Mouse (Mus musculus) adrenal gland, postnatal 25 days (tissue): ENCODE data around the gene Bud31. TPM values are rescaled to one million over a fixed set of nuclear protein-coding genes. Genes with fewer than 3 reads are reported as not detected.
"Not testable (repeated sequence)": the region's sequence is repeated elsewhere in the genome, so short reads cannot be mapped to it uniquely, and the experiment has no call there.

Experiments
- DNase-seq: peaks from one replicate; pipeline ENCODE4 v3.0.0; 2021; ENCODE audit warnings: mixed read lengths
- long read RNA-seq: library from polyadenylated mRNA; stranded (forward); transcript quantifications from one replicate; pipeline ENCODE4 v2.0.0, GENCODE M21; 2021
- total RNA-seq: library from RNA; stranded (reverse); gene quantifications from 2 replicates; pipeline ENCODE4 v1.2.3, GENCODE M21; 2021

Bud31 gene
- 113 and 115 TPM in 2 replicates for total RNA-seq
- long read RNA-seq, transcript Bud31-203 (6 exons, 928 nt) = minor isoform, 8 of 38 reads
- long read RNA-seq, transcript Bud31-207 (6 exons, 867 nt) = major isoform, 25 of 38 reads
- long read RNA-seq, partial matches to known transcripts = 1 of 38 reads
- long read RNA-seq, other reads (novel, unspliced or antisense) = 4 of 38 reads

- peak; percentile 93 for DNase-seq
Observed at GRCm38 (mm10) chr5:145139571-145140519, at the start of gene Bud31, which contains the start of gene Pdap1. Gene Bud31, plus strand, starts transcription at chr5:145140362. Gene Pdap1, minus strand, starts transcription at chr5:145140238.

DNA sequence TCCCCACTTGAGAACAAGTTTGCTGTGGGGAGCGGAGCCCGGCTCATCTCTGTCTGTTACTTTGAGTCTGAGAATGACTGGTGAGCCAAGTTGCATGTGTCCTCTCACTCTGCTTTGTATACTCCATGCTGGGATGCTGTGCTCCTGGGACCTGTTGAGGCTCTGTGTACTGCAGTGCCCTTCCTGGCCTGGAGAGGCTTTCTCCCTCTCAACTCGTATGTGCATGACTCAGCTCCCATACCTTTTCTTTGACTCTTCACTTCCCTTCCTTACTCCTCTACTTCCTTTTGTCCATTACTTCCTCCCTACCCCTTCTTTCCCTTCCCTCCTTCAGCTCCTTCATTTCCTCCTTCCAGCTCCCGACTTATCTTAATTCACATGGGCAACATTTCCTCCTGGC is 44.0 kb upstream of the Bud31 start:
- no peak for DNase-seq

DNA sequence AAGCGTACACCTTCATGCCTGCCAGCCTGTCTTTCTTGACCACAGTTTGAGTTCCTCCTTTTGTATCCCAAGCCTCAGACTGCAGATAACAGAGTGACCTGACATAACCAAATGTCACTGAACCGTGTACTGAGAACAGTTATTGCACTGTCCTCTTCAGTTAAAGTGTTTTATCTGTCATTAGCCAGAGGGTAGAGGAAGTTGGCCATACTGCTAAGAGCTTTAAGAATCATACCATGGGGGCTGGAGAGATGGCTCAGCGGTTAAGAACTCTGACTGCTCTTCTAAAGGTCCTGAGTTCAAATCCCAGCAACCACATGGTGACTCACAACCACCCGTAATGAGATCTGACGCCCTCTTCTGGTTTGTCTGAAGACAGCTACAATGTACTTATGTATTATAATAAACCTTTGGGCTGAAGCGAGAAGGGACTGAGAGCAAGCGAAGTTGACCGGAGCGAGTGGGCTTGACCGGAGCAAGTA is 41.8 kb upstream of the Bud31 start:
- DNase-seq = no peak

DNA sequence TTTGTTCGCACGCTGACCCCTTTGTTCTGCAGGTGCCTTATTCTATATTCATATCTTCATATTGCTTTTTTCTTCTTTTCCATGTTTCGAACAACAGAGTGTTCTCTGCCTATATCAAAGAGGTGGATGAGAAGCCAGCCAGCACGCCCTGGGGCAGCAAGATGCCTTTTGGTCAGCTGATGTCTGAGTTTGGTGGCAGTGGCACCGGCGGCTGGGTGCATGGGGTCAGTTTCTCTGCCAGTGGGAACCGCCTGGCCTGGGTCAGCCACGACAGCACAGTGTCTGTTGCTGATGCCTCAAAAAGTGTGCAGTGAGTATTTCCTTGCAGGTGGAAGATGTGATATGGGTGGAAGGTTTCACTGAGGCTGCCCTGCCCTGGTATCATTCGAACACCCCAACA is 39.2 kb upstream of the Bud31 start:
- no peak for DNase-seq

- not testable (repeated sequence) for DNase-seq
Observed at GRCm38 (mm10) chr5:145101451-145101850, 38.7 kb upstream of the Bud31 start.

- no peak for DNase-seq
Observed at GRCm38 (mm10) chr5:145102706-145103105, 37.5 kb upstream of the Bud31 start.

DNA sequence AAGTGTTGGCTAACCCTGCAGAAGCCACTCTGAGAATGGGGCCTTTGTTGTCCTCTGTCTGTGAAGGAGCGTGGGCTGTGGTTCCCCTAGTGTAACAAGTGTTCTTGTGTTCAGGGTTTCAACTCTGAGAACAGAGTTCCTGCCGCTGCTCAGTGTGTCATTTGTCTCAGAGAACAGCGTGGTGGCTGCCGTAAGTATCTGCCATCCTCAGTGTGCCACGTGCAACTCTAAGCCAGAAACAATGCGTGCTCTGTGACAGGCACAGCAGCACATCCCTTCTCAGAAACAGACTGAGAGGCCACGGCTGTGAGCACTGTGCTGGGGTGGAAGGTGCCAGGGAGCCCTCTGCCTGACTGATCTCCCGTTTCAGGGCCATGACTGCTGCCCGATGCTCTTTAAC is 35.8 kb upstream of the Bud31 start:
- DNase-seq = no peak

GRCm38 (mm10) chr5:145105694-145106275 is 34.4 kb upstream of the Bud31 start:
- no peak for DNase-seq

DNA sequence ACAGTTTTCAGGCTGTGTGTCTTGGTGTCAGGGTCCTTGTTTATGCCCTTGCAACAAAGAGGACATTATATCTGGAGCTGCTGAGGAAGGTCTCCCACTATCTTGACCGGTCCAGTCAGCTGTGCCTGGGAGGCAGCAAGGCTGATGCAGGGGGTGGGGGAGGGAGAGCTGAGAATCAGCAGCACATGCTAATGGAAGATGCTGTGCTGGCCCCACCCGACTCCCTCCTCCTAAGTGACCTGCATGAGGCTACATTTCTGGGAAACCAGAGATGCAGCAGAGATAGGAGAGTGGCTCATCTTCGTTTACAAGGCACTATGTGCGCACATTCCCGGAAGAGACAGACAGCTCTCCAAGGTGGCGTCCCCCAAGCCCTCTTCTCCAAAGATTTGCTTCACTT is 29.8 kb upstream of the Bud31 start:
- DNase-seq = no peak

DNA sequence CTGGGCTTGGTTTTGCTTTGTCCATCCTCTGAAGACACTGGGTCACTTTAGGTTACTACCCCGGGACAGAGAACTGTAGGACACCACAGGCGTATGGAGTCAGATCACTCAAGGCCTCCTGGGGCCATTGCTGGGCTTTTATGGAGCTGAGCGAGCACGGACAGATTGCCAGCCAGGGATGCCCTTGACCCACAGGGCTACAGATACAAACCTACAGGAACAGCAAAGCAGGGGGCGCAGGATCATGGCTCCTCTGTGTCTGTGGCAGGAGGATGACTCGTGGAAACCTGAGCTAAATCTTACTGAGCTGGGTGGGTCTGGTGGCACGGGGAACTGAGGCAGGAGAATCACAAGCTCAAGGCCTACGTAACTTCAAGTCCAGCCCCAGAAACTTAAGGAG is 27.6 kb upstream of the Bud31 start:
- DNase-seq = no peak

DNA sequence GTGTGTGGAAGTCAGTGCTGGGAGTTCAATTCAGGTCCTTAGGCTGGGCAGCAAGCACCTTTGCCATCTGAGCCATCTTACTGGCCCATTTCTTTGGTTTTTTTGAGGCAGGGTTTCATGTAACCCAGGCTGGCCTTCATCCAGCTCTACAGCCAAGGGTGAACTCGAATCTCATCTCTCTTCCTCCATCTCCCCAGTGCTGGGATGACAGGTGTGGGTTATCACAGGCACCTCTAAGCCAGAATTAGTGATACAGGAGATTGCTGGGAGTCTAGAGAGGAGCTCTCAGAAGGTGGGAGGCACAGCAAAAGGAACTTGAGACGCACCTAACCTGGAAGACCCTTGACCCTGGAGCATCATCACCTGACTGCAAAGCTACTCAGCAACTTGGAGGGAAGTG is 26.7 kb upstream of the Bud31 start:
- DNase-seq = no peak

GRCm38 (mm10) chr5:145114071-145114605 is 26.0 kb upstream of the Bud31 start, which contains the start of gene Arpc1b:
Gene Arpc1b, plus strand, starts transcription at chr5:145114215.
- peak; percentile 87 for DNase-seq

DNA sequence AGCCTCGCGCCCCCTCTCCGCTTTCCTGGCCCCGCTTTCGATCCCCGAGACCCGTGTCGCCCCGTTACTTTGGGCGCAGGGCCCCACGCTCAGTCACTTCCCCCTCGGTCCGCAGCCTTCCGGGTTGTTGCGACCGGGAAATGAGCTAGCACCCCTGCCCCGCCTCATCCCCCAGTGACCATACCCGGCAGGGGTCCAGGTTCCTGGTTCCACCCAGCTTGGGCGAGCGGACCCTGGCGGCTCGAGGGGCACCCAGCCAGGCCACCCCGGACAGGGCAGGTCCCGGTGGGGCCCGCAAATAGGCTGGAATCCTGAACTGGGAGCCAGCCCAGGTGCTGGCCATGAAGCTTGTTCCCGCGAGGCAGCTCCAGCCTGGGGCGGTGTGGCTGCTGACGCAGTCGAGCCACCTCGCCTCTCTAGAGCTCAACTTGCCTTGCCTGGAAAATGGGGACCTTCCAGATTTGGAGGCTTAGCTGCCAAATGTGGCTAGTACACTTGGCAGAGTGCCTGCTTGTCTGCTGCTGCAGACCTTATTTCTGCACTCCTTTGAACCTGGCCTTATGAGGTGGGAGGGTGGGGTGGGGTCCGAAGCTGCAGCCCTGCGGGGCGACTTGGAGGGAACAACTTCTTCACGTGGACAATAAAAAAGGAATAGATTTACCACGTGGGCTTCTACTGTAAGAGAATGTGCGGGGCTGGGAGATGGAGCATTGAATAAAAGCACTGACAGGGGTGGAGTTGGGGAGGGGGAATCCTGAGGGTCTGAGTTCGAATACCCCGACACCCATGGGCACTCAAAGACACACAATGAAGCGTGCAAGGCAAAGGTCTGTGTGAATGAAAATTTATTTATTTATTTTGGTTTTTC is 25.3 kb upstream of the Bud31 start:
- DNase-seq = peak; percentile 67

GRCm38 (mm10) chr5:145115736-145116135 is 24.4 kb upstream of the Bud31 start:
- DNase-seq = no peak

- DNase-seq = peak; percentile 61
Observed at GRCm38 (mm10) chr5:145116316-145116715, 23.8 kb upstream of the Bud31 start.

DNA sequence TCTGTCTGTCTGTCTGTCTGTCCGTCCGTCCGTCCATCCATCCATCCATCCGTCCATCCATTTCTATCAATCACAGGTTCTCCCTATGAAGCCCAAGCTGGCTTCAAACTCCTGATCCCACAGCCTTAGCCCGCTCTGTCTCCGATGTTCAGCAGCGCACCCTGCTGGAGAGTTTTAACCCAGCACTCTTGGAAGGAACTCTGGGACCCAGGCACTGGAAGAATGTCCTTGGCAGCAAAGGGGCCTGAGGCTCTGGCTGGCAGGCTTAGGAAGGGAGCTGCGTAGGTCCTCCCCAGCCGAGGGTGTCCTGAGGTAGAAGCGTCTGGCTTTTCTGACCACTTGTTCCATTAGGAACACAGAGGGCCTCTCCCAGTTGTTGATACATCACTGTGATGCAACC is 23.2 kb upstream of the Bud31 start:
- peak; percentile 75 for DNase-seq

- DNase-seq = no peak
Observed at GRCm38 (mm10) chr5:145118005-145118404, 22.2 kb upstream of the Bud31 start.

DNA sequence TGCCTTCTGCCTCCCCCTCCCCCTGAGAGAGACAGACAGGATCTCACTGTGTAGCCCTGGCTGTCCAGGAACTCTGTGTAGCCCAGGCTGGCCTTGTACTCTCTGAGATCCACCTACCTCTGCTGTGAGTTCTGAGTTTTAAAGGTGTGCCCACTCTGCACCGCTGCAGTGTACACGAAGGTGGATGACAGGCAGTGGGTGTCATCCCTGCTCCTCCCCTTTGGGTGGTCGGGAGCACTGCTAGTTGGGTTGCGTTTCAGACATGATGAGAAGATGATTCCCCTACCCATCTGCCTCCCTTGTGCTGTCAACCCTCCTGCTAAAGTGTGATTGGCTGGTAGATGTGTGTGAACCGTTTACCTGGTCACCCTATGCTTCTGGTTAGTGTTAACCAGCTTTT is 21.7 kb upstream of the Bud31 start:
- DNase-seq = no peak

- DNase-seq = no peak
Observed at GRCm38 (mm10) chr5:145119385-145119784, 20.8 kb upstream of the Bud31 start.

DNA sequence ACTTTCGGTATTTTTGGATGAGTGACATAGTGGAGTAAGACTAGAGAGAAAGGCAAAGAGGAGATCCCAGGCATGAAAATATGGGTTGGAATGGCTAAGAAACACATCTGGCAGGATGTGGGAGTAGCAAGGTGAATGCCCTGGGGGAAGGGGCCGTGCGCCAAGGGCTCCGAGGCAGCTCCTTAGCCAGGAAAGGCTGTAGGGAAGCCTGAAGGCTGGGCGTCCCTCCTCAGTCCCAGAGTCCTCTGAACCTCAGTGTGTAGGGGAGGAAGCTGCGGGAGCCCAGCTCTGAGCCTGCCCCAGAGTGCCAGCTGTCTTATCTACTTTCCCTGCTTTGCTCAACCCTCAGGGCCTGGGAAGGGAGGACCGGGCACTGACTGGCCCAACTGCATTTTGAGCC is 19.2 kb upstream of the Bud31 start:
- DNase-seq = no peak

DNA sequence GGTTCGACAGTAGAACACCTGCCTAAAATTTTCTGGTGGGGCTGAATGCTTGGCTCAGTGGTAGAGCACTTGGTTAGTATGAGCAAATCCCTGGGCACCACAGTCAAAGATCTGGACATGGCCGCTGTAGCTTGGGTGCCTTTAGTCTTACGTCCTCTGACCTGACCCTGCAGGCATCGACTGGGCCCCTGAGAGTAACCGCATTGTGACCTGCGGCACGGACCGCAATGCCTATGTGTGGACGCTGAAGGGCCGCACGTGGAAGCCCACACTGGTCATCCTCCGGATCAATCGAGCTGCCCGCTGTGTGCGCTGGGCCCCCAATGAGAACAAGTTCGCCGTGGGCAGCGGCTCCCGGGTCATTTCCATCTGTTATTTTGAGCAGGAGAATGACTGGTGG is 16.8 kb upstream of the Bud31 start:
- no peak for DNase-seq

GRCm38 (mm10) chr5:145126580-145126979 is 13.6 kb upstream of the Bud31 start:
- DNase-seq = no peak
